Mouse (Mus musculus) limb, embryonic 14.5 days (tissue): ENCODE results near the gene Nacad. TPM values are rescaled to one million over a fixed set of nuclear protein-coding genes. Genes with fewer than 3 reads are reported as not detected.

Experiments
- ATAC-seq: fragments of 200-750 bp; cut with Nextera tagmentation; 2 replicates; pipeline ENCODE4 v1.8.0; 2017; ENCODE audit warnings: low read depth, moderate number of reproducible peaks, moderate TSS enrichment; ENCODE audit not compliant: low FRiP score
- DNase-seq: peaks from one replicate; pipeline ENCODE4 v3.0.0-alpha.2; 2015; ENCODE audit warnings: low spot score
- H3K27ac ChIP-seq: fragments of 300-500 bp; sonication (generic); replicated peaks from 2 replicates; pipeline ENCODE4 v1.5.1; 2014; ENCODE audit warnings: low read depth, mild to moderate bottlenecking, low read length, moderate library complexity, mixed read lengths
- H3K27me3 ChIP-seq: fragments of 300-500 bp; sonication (generic); 2 replicates; pipeline ENCODE4 v1.6.1; 2014; ENCODE audit warnings: low read length, mixed read lengths; ENCODE audit not compliant: control insufficient read depth, insufficient read depth
- H3K36me3 ChIP-seq: fragments of 300-500 bp; sonication (generic); 2 replicates; pipeline ENCODE4 v1.6.1; 2014; ENCODE audit warnings: mild to moderate bottlenecking, low read length, moderate library complexity, mixed read lengths; ENCODE audit not compliant: control insufficient read depth, insufficient read depth
- H3K4me1 ChIP-seq: fragments of 300-500 bp; sonication (generic); 2 replicates; pipeline ENCODE4 v1.6.1; 2014; ENCODE audit warnings: antibody characterized with exemption, low read length, mixed read lengths; ENCODE audit not compliant: control insufficient read depth, insufficient read depth
- H3K4me2 ChIP-seq: fragments of 300-500 bp; sonication (generic); replicated peaks from 2 replicates; pipeline ENCODE4 v1.6.1; 2014; ENCODE audit warnings: low read depth, mild to moderate bottlenecking, low read length, moderate library complexity; ENCODE audit not compliant: severe bottlenecking
- H3K4me3 ChIP-seq: fragments of 300-500 bp; sonication (generic); replicated peaks from 2 replicates; pipeline ENCODE4 v1.5.1; 2014; ENCODE audit warnings: low read length
- H3K9ac ChIP-seq: fragments of 300-500 bp; sonication (generic); 2 replicates; pipeline ENCODE4 v1.6.1; 2014; ENCODE audit warnings: mild to moderate bottlenecking, low read depth, low read length, moderate library complexity; ENCODE audit not compliant: severe bottlenecking
- H3K9me3 ChIP-seq: fragments of 300-500 bp; sonication (generic); 2 replicates; pipeline ENCODE4 v1.6.1; 2016; ENCODE audit warnings: low read length; ENCODE audit not compliant: control insufficient read depth
- POLR2A ChIP-seq: fragments of 200-500 bp; IDR thresholded peaks from 2 replicates; pipeline ENCODE4 v1.8.0; 2012; ENCODE audit warnings: inconsistent platforms, mild to moderate bottlenecking, moderate library complexity, borderline replicate concordance; ENCODE audit not compliant: insufficient read depth, insufficient read length; ENCODE audit errors: extremely low read depth
- WGBS: fragments of 180-500 bp; shearing (Covaris S2); extraction: QIAGEN DNeasy Blood & Tissue Kit; methylation state at CpG from one replicate; pipeline ENCODE4 v1.1.7; 2014; 5-methylcytosine and 5-hydroxymethylcytosine counted together
- polyA plus RNA-seq, 2 experiments: library from polyadenylated mRNA; depleted of rRNA in 1 of 2; stranded (reverse) in 1 of 2; unstranded in 1 of 2; fragments of >200 nt; fragmentation: Nextera tagmentation in 1 of 2; extraction: Ambion mirVana in 1 of 2; gene quantifications; 2 replicates each; pipeline versions ENCODE4 v1.2.1 to v1.2.3; 2012 to 2014

Gene Nacad
- polyA plus RNA-seq, 2 experiments = 0.89 to 2.0 TPM

GRCm38 (mm10) chr11:6644566-6644965 is 38.7 kb upstream of the Nacad start:
- Histone ChIP-seq H3K4me1 (no peaks in the 10 kb centered on the region), H3K36me3 (no peaks in the 10 kb centered on the region), H3K27me3 (no peaks in the 10 kb centered on the region), H3K4me2 (no peak overlapping the region), H3K9me3 (no peaks in the 10 kb centered on the region), H3K27ac (no peak overlapping the region), H3K9ac (no peak overlapping the region), H3K4me3 (no peak overlapping the region)
- peak; percentile 20 for DNase-seq
- no peak for TF ChIP-seq POLR2A
- 68% methylated on average over 6 of the region's 6 CpGs for WGBS
- ATAC-seq = peak; percentile 44; the same call in 1 of the 2 replicates

- no peak overlapping the region for H3K9ac ChIP-seq
- no peaks in the 10 kb centered on the region for H3K27me3 ChIP-seq
- no peaks in the 10 kb centered on the region for H3K4me1 ChIP-seq
- H3K4me2 ChIP-seq = no peak overlapping the region
- ATAC-seq (no peak), DNase-seq (no peak)
- H3K36me3 ChIP-seq = no peaks in the 10 kb centered on the region
- WGBS = 72% methylated on average over 6 of the region's 6 CpGs
- H3K9me3 ChIP-seq = no peaks in the 10 kb centered on the region
- H3K27ac ChIP-seq = no peak overlapping the region
- no peak overlapping the region for H3K4me3 ChIP-seq
- TF ChIP-seq POLR2A = no peak
Observed at GRCm38 (mm10) chr11:6639072-6639471, 33.2 kb upstream of the Nacad start.

GRCm38 (mm10) chr11:6638537-6638936 is 32.7 kb upstream of the Nacad start, which contains the start of gene Wap:
Wap (minus strand) TSS chr11:6638637.
- H3K9ac ChIP-seq = no peak within 1 kb of the TSS
- WGBS = 89% methylated on average over 4 of the region's 4 CpGs
- H3K4me3 ChIP-seq = no peak within 1 kb of the TSS
- H3K4me2 ChIP-seq = no peak within 1 kb of the TSS
- H3K27me3 ChIP-seq = no peaks in the 10 kb centered on the region
- no peak for DNase-seq
- no peak within 1 kb of the TSS for H3K27ac ChIP-seq
- H3K36me3 ChIP-seq = no peaks in the 10 kb centered on the region
- no peaks in the 10 kb centered on the region for H3K4me1 ChIP-seq
- TF ChIP-seq POLR2A = no peak
- no peaks in the 10 kb centered on the region for H3K9me3 ChIP-seq
- no peak for ATAC-seq

- Histone ChIP-seq H3K9me3 (peaks cover 4% of the 10 kb centered on the region; the same call in 1 of the 2 replicates), H3K9ac (no peak overlapping the region), H3K4me3 (no peak overlapping the region), H3K27me3 (no peaks in the 10 kb centered on the region), H3K4me1 (no peaks in the 10 kb centered on the region), H3K36me3 (no peaks in the 10 kb centered on the region), H3K27ac (no peak overlapping the region), H3K4me2 (no peak overlapping the region)
- DNase-seq (no peak), ATAC-seq (no peak)
- 76% methylated on average over 8 of the region's 8 CpGs for WGBS
- TF ChIP-seq POLR2A = no peak
Observed at GRCm38 (mm10) chr11:6636150-6636549, 30.3 kb upstream of the Nacad start.

- Histone ChIP-seq H3K9ac (no peak overlapping the region), H3K4me2 (no peak overlapping the region), H3K27me3 (no peaks in the 10 kb centered on the region), H3K27ac (no peak overlapping the region), H3K36me3 (peaks cover 1% of the 10 kb centered on the region; the same call in 1 of the 2 replicates), H3K4me3 (no peak overlapping the region), H3K9me3 (peaks cover 4% of the 10 kb centered on the region; the same call in 1 of the 2 replicates), H3K4me1 (peaks cover 10% of the 10 kb centered on the region)
- DNase-seq = no peak
- ATAC-seq = no peak
- TF ChIP-seq POLR2A = no peak
Observed at GRCm38 (mm10) chr11:6629655-6630054, 23.8 kb upstream of the Nacad start.

GRCm38 (mm10) chr11:6628568-6628967 is 22.7 kb upstream of the Nacad start:
- no peaks in the 10 kb centered on the region for H3K27me3 ChIP-seq
- no peak overlapping the region for H3K9ac ChIP-seq
- ATAC-seq (no peak), DNase-seq (no peak)
- no peak overlapping the region for H3K27ac ChIP-seq
- peaks cover 13% of the 10 kb centered on the region for H3K4me1 ChIP-seq
- no peak overlapping the region for H3K4me3 ChIP-seq
- TF ChIP-seq POLR2A = no peak
- peaks cover 12% of the 10 kb centered on the region for H3K36me3 ChIP-seq
- WGBS = 36% methylated on average over 4 of the region's 4 CpGs
- peaks cover 4% of the 10 kb centered on the region; the same call in 1 of the 2 replicates for H3K9me3 ChIP-seq
- H3K4me2 ChIP-seq = no peak overlapping the region
